Mouse (Mus musculus) B cell, adult (primary cell): ENCODE measurements around the gene Mettl21c. TPM values are rescaled to one million over a fixed set of nuclear protein-coding genes. Genes with fewer than 3 reads are reported as not detected.

Experiments
- total RNA-seq: library from RNA; stranded (reverse); gene quantifications from 4 replicates; pipeline ENCODE4 v1.2.4, GENCODE M21; 2023; ENCODE audit not compliant: inconsistent age

Gene Mettl21c
- not detected in 4 replicates for total RNA-seq

GRCm38 (mm10) chr1:44019934-44020333 is at the start of gene Mettl21c:
Mettl21c (minus strand) TSS chr1:44020034.

GRCm38 (mm10) chr1:44061836-44062235 is 42.0 kb upstream of the Mettl21c start, which contains the start of gene Gm8251:
Gm8251 (minus strand) TSS chr1:44061936.

Other genes starting within 250 kb of the Mettl21c start
- gene Uxs1, start 192.2 kb downstream of the Mettl21c start, total RNA-seq, result 10.3 to 30.3 TPM (median 15.2 TPM) in 4 replicates
- gene Tpp2, start 86.4 kb downstream of the Mettl21c start, total RNA-seq, result 76.5 to 82.1 TPM (median 78.0 TPM) in 4 replicates
- 0.18 to 0.45 TPM (median 0.26 TPM) in 4 replicates for gene Gm8251, start 41.9 kb upstream of the Mettl21c start, total RNA-seq
- 35.4 to 49.9 TPM (median 41.0 TPM) in 4 replicates for gene Tex30, start 82.4 kb upstream of the Mettl21c start, total RNA-seq
- gene Kdelc1, start 98.8 kb upstream of the Mettl21c start, total RNA-seq, result 2.2 to 4.2 TPM (median 2.8 TPM) in 4 replicates
- gene Bivm, start 98.9 kb upstream of the Mettl21c start, total RNA-seq, result 4.3 to 4.6 TPM (median 4.4 TPM) in 4 replicates
- 20.7 to 28.4 TPM (median 25.0 TPM) in 4 replicates for gene Ercc5, start 127.7 kb upstream of the Mettl21c start, total RNA-seq
- not detected in 4 replicates for gene Mettl21e, start 198.9 kb upstream of the Mettl21c start, total RNA-seq